Mouse (Mus musculus) MEL (cell line): ENCODE data around the gene Rae1. TPM values are rescaled to one million over a fixed set of nuclear protein-coding genes. Genes with fewer than 3 reads are reported as not detected.

Source experiments
- DNase-seq: peaks from one replicate; pipeline ENCODE4 v3.0.0; 2011; ENCODE audit warnings: low read depth, low spot score
- H3K27ac ChIP-seq: 2 replicates; pipeline ENCODE4 v1.5.1; 2012; ENCODE audit warnings: low read depth, mild to moderate bottlenecking, control low read depth, low read length, moderate library complexity; ENCODE audit not compliant: control insufficient read depth
- H3K27me3 ChIP-seq, 2 experiments: fragments of 150-350 bp in 1 of 2; sonication (generic) in 1 of 2; 2 replicates each; pipeline ENCODE4 v1.6.1; 2012; ENCODE audit warnings: low read length in 2 of 2, mild to moderate bottlenecking in 2 of 2, improper control_type of control experiment in 1 of 2, moderate library complexity in 1 of 2; ENCODE audit not compliant: insufficient read depth in 2 of 2, control insufficient read depth in 1 of 2
- H3K36me3 ChIP-seq, 2 experiments: 2 replicates each; pipeline ENCODE4 v1.6.1; 2012 to 2014; ENCODE audit warnings: low read length in 2 of 2, improper control_type of control experiment in 1 of 2, inconsistent platforms in 1 of 2, mild to moderate bottlenecking in 1 of 2; ENCODE audit not compliant: insufficient read depth in 2 of 2, control insufficient read depth in 1 of 2
- H3K4me1 ChIP-seq, 2 experiments: fragments of 150-350 bp in 1 of 2; sonication (generic) in 1 of 2; 2 replicates each; pipeline ENCODE4 v1.6.1; 2012; ENCODE audit warnings: low read length in 2 of 2, improper control_type of control experiment in 1 of 2, mild to moderate bottlenecking in 1 of 2; ENCODE audit not compliant: insufficient read depth in 2 of 2, control insufficient read depth in 1 of 2
- H3K4me3 ChIP-seq, 2 experiments: fragments of 150-350 bp in 1 of 2; sonication (generic) in 1 of 2; 2 replicates each; pipeline ENCODE4 v1.5.1; 2012; ENCODE audit warnings: low read depth in 2 of 2, low read length in 2 of 2, mild to moderate bottlenecking in 2 of 2, moderate library complexity in 2 of 2, control low read depth in 1 of 2, improper control_type of control experiment in 1 of 2; ENCODE audit not compliant: control insufficient read depth in 1 of 2, insufficient read depth in 1 of 2
- H3K79me2 ChIP-seq: 2 replicates; pipeline ENCODE4 v1.6.1; 2012; ENCODE audit warnings: mild to moderate bottlenecking, low read length, moderate library complexity; ENCODE audit not compliant: control insufficient read depth, poor library complexity, insufficient read depth
- H3K9ac ChIP-seq: 2 replicates; pipeline ENCODE4 v1.6.1; 2012; ENCODE audit warnings: low read depth, mild to moderate bottlenecking, control low read depth, low read length, moderate library complexity; ENCODE audit not compliant: control insufficient read depth, poor library complexity, severe bottlenecking
- H3K9me3 ChIP-seq: fragments of 150-350 bp; sonication (generic); replicated peaks from 2 replicates; pipeline ENCODE4 v1.6.1; 2012; ENCODE audit warnings: mild to moderate bottlenecking, low read length, improper control_type of control experiment, moderate library complexity; ENCODE audit not compliant: insufficient read depth
- BHLHE40 ChIP-seq: IDR thresholded peaks from 2 replicates; pipeline ENCODE4 v1.6.1; 2012; ENCODE audit warnings: low read depth, mild to moderate bottlenecking, inconsistent platforms, low read length, improper control_type of control experiment, borderline replicate concordance
- CHD1 ChIP-seq: IDR thresholded peaks from 2 replicates; pipeline ENCODE4 v1.6.1; 2012; ENCODE audit warnings: low read depth, mild to moderate bottlenecking, inconsistent platforms, low read length, improper control_type of control experiment
- CTCF ChIP-seq, 3 experiments: IDR thresholded peaks in 2 of 3; conservative IDR thresholded peaks in 1 of 3; 2 replicates each; pipeline ENCODE4 v1.5.1; 2011 to 2012; ENCODE audit warnings: low read length in 3 of 3, low read depth in 2 of 3, mild to moderate bottlenecking in 2 of 3, improper control_type of control experiment in 1 of 3, inconsistent platforms in 1 of 3, mixed read lengths in 1 of 3, moderate library complexity in 1 of 3; ENCODE audit not compliant: control insufficient read depth in 1 of 3, insufficient read depth in 1 of 3, poor library complexity in 1 of 3, severe bottlenecking in 1 of 3
- ELF1 ChIP-seq: IDR thresholded peaks from 2 replicates; pipeline ENCODE4 v1.6.1; 2014; ENCODE audit warnings: low read depth, mild to moderate bottlenecking, inconsistent platforms, low read length, improper control_type of control experiment, moderate library complexity
- EP300 ChIP-seq, 2 experiments: IDR thresholded peaks; 2 replicates each; pipeline ENCODE4 v1.6.1; 2011; ENCODE audit warnings: improper control_type of control experiment in 2 of 2, low read length in 2 of 2, low read depth in 1 of 2, mild to moderate bottlenecking in 1 of 2
- ETS1 ChIP-seq: IDR thresholded peaks from 2 replicates; pipeline ENCODE4 v1.6.1; 2012; ENCODE audit warnings: low read depth, mild to moderate bottlenecking, inconsistent platforms, low read length, improper control_type of control experiment, moderate library complexity
- GATA1 ChIP-seq: IDR thresholded peaks from 2 replicates; pipeline ENCODE4 v1.6.1; 2011; ENCODE audit warnings: low read depth, low read length, improper control_type of control experiment
- HCFC1 ChIP-seq: IDR thresholded peaks from 2 replicates; pipeline ENCODE4 v1.6.1; 2012; ENCODE audit warnings: low read depth, mild to moderate bottlenecking, inconsistent platforms, low read length, improper control_type of control experiment, moderate library complexity
- KAT2A ChIP-seq: conservative IDR thresholded peaks from 2 replicates; pipeline ENCODE4 v1.6.1; 2012; ENCODE audit warnings: low read depth, low read length, improper control_type of control experiment, inconsistent platforms
- MAX ChIP-seq: IDR thresholded peaks from 2 replicates; pipeline ENCODE4 v1.6.1; 2011; ENCODE audit warnings: low read length, improper control_type of control experiment
- MAZ ChIP-seq: IDR thresholded peaks from 2 replicates; pipeline ENCODE4 v1.6.1; 2012; ENCODE audit warnings: low read depth, mild to moderate bottlenecking, inconsistent platforms, low read length, improper control_type of control experiment
- MEF2A ChIP-seq: IDR thresholded peaks from 2 replicates; pipeline ENCODE4 v1.6.1; 2014; ENCODE audit warnings: low read depth, mild to moderate bottlenecking, inconsistent platforms, low read length, improper control_type of control experiment; ENCODE audit not compliant: poor library complexity, insufficient replicate concordance, severe bottlenecking; ENCODE audit errors: extremely low read depth
- MYC ChIP-seq: IDR thresholded peaks from 2 replicates; pipeline ENCODE4 v1.6.1; 2011; ENCODE audit warnings: low read depth, mild to moderate bottlenecking, low read length, improper control_type of control experiment, moderate library complexity
- NRF1 ChIP-seq: IDR thresholded peaks from 2 replicates; pipeline ENCODE4 v1.6.1; 2014; ENCODE audit warnings: low read depth, mild to moderate bottlenecking, inconsistent platforms, low read length, improper control_type of control experiment, moderate library complexity; ENCODE audit not compliant: poor library complexity, insufficient read depth, severe bottlenecking
- POLR2A ChIP-seq, 2 experiments: IDR thresholded peaks; 2 replicates each; pipeline ENCODE4 v1.6.1; 2011 to 2012; ENCODE audit warnings: low read length in 2 of 2, mild to moderate bottlenecking in 2 of 2, control low read depth in 1 of 2, improper control_type of control experiment in 1 of 2, low read depth in 1 of 2, moderate library complexity in 1 of 2; ENCODE audit not compliant: control insufficient read depth in 1 of 2, insufficient read depth in 1 of 2, poor library complexity in 1 of 2
- POLR2AphosphoS2 ChIP-seq: IDR thresholded peaks from 2 replicates; pipeline ENCODE4 v1.6.1; 2011; ENCODE audit warnings: low read length, improper control_type of control experiment
- SIN3A ChIP-seq: IDR thresholded peaks from 2 replicates; pipeline ENCODE4 v1.6.1; 2012; ENCODE audit warnings: low read length, improper control_type of control experiment, inconsistent platforms
- SMC3 ChIP-seq: IDR thresholded peaks from 2 replicates; pipeline ENCODE4 v1.6.1; 2011; ENCODE audit warnings: low read depth, low read length, improper control_type of control experiment
- TAL1 ChIP-seq: IDR thresholded peaks from 2 replicates; pipeline ENCODE4 v1.6.1; 2012; ENCODE audit warnings: mild to moderate bottlenecking, inconsistent platforms, low read length, moderate library complexity, mixed read lengths
- TCF12 ChIP-seq: IDR thresholded peaks from 2 replicates; pipeline ENCODE4 v1.6.1; 2014; ENCODE audit warnings: low read depth, mild to moderate bottlenecking, inconsistent platforms, low read length, improper control_type of control experiment, moderate library complexity
- UBTF ChIP-seq: IDR thresholded peaks from 2 replicates; pipeline ENCODE4 v1.6.1; 2012; ENCODE audit warnings: low read depth, mild to moderate bottlenecking, inconsistent platforms, low read length, improper control_type of control experiment, moderate library complexity, borderline replicate concordance; ENCODE audit not compliant: insufficient read depth
- USF2 ChIP-seq, 2 experiments: IDR thresholded peaks; 2 replicates each; pipeline ENCODE4 v1.6.1; 2011 to 2012; ENCODE audit warnings: improper control_type of control experiment in 2 of 2, low read length in 2 of 2, borderline replicate concordance in 1 of 2, inconsistent platforms in 1 of 2, low read depth in 1 of 2, mild to moderate bottlenecking in 1 of 2; ENCODE audit not compliant: insufficient read depth in 1 of 2
- ZC3H11A ChIP-seq: IDR thresholded peaks from 2 replicates; pipeline ENCODE4 v1.6.1; 2012; ENCODE audit warnings: low read depth, mild to moderate bottlenecking, inconsistent platforms, low read length, improper control_type of control experiment
- ZKSCAN1 ChIP-seq: IDR thresholded peaks from 2 replicates; pipeline ENCODE4 v1.6.1; 2012; ENCODE audit warnings: low read depth, mild to moderate bottlenecking, inconsistent platforms, low read length, improper control_type of control experiment, moderate library complexity
- ZMIZ1 ChIP-seq: IDR thresholded peaks from 2 replicates; pipeline ENCODE4 v1.6.1; 2012; ENCODE audit warnings: low read depth, mild to moderate bottlenecking, inconsistent platforms, low read length, improper control_type of control experiment, moderate library complexity
- ZNF384 ChIP-seq: IDR thresholded peaks from 2 replicates; pipeline ENCODE4 v1.6.1; 2012; ENCODE audit warnings: low read depth, mild to moderate bottlenecking, inconsistent platforms, low read length, improper control_type of control experiment
- polyA plus RNA-seq, 2 experiments: library from polyadenylated mRNA; stranded (reverse) in 1 of 2; unstranded in 1 of 2; fragments of >175 nt in 1 of 2; fragments of >200 nt in 1 of 2; gene quantifications; 2 replicates each; pipeline versions ENCODE4 v1.2.1 to v1.2.4; 2012; ENCODE audit warnings: low replicate concordance in 2 of 2, low read depth in 1 of 2; ENCODE audit not compliant: insufficient read length in 2 of 2, insufficient read depth in 1 of 2, missing spikeins in 1 of 2
- total RNA-seq: library from RNA; depleted of rRNA; stranded (reverse); fragments of 300-350 nt; gene quantifications from 2 replicates; pipeline ENCODE4 v1.2.3, GENCODE M21; 2012

The Rae1 gene
- total and polyA plus RNA-seq, 3 experiments: 156 to 172 TPM; not detected in 1

DNA sequence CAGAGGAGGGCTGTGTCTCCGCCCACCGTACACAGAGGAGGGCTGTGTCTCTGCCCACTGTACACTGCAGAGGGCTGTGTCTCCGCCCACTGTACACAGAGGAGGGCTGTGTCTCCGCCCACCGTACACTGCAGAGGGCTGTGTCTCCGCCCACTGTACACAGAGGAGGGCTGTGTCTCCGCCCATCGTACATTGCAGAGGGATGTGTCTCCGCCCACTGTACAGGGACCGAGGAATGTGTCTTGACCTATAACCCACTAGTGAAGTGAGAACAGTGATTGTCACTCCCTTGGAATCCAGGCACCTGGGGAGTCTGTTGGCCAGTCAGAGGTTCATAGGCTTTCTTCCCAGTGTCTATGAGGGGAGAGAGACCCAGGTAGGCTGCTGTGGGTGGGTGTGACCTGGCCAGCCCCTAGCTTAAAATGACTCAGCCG, 57.0 kb downstream of the Rae1 start:
- Histone ChIP-seq H3K79me2 (no peaks in the 10 kb centered on the region; the same call in 1 of the 2 replicates), H3K27me3 (no peaks in the 10 kb centered on the region), H3K9me3 (no peaks in the 10 kb centered on the region), H3K27ac (no peak overlapping the region), H3K36me3 (peaks cover 0 to 9% of the 10 kb centered on the region in 2 experiments; a peak in 2 of 4 replicates), H3K4me1 (peaks cover 7 to 34% of the 10 kb centered on the region in 2 experiments), H3K4me3 (no peak overlapping the region), H3K9ac (no peak overlapping the region)
- peak; percentile 88 for DNase-seq
- TF ChIP-seq POLR2A (IDR thresholded peaks at IDR 0.05; ENCODE audit: control insufficient read depth in 1 of 2, insufficient read depth in 1 of 2, low read depth in 1 of 2, low read length in 2 of 2, poor library complexity in 1 of 2) (no peak), MEF2A (no peak), ZNF384 (no peak), ZKSCAN1 (no peak), CTCF (IDR thresholded peaks at IDR 0.05 in 2 of 3, conservative IDR thresholded peaks at IDR 0.05 in 1 of 3; ENCODE audit: control insufficient read depth in 1 of 3, insufficient read depth in 1 of 3, low read depth in 2 of 3, low read length in 3 of 3, poor library complexity in 1 of 3, severe bottlenecking in 1 of 3) (no peak), SMC3 (no peak), ELF1 (no peak), USF2 (IDR thresholded peaks at IDR 0.05; ENCODE audit: borderline replicate concordance in 1 of 2, insufficient read depth in 1 of 2, low read depth in 1 of 2, low read length in 2 of 2) (no peak), ZMIZ1 (no peak), HCFC1 (no peak), NRF1 (no peak), TCF12 (no peak), EP300 (IDR thresholded peaks at IDR 0.05; ENCODE audit: low read depth in 1 of 2, low read length in 2 of 2) (no peak), CHD1 (no peak), BHLHE40 (no peak), MYC (no peak)

DNA sequence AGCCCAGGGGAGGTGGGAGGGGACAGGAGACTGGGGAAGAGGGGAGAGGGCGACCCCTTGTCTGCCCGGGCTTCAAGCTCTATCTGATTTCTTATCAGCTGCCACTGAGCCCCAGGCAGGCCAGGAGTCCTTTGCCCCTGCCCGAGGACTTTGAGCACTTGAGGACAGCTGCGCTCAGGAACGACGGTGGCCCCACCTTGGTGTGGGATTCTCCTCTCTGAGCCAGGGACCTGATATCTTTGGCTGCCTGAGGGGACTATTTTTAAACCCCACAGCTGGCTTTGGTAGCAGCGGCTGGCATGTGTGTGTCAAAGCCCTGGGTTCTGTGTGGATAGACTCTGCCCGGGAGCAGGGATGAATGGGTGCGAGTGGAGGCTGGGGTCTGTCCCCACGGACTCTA, 57.7 kb downstream of the Rae1 start:
- DNase-seq: no peak
- Histone ChIP-seq H3K27ac (no peak overlapping the region), H3K4me3 (no peak overlapping the region), H3K4me1 (peaks cover 7 to 40% of the 10 kb centered on the region in 2 experiments), H3K9ac (no peak overlapping the region), H3K27me3 (no peaks in the 10 kb centered on the region), H3K9me3 (no peaks in the 10 kb centered on the region), H3K79me2 (no peaks in the 10 kb centered on the region; the same call in 1 of the 2 replicates), H3K36me3 (peaks cover 0 to 11% of the 10 kb centered on the region in 2 experiments; a peak in 2 of 4 replicates)
- TF ChIP-seq SIN3A (no peak), KAT2A (no peak), TAL1 (no peak), CHD1 (no peak), ZC3H11A (no peak), POLR2AphosphoS2 (no peak), ZNF384 (no peak), MAX (no peak), GATA1 (no peak), ETS1 (no peak), USF2 (IDR thresholded peaks at IDR 0.05; ENCODE audit: borderline replicate concordance in 1 of 2, insufficient read depth in 1 of 2, low read depth in 1 of 2, low read length in 2 of 2) (no peak), TCF12 (no peak), MAZ (no peak), UBTF (no peak), ELF1 (no peak), MEF2A (no peak)
- TF ChIP-seq, all 39 proteins: peak for 0
